Mouse (Mus musculus): Measurements from ENCODE around the gene Gsn. TPM values are rescaled to one million over a fixed set of nuclear protein-coding genes. Genes with fewer than 3 reads are reported as not detected.

The Gsn gene
- polyA plus RNA-seq, 1 experiment from 2014 or later, result 16.7 TPM

GRCm38 (mm10) chr2:35338707-35339106 lies 82.5 kb downstream of the Gsn start:
- Histone ChIP-seq H3K27me3 (replicated peaks; ENCODE audit: control insufficient read depth, insufficient read depth, low read length) (no peaks in the 10 kb centered on the region), H3K9ac (replicated peaks; ENCODE audit: low read depth, low read length) (no peak overlapping the region), H3K4me3 (replicated peaks; ENCODE audit: low read length) (no peak overlapping the region), H3K9me3 (ENCODE audit: control insufficient read depth, low read length) (no peaks in the 10 kb centered on the region), H3K4me2 (ENCODE audit: low read length) (no peak overlapping the region), H3K36me3 (ENCODE audit: control insufficient read depth, insufficient read depth) (no peaks in the 10 kb centered on the region), H3K27ac (ENCODE audit: low read length) (no peak overlapping the region), H3K4me1 (replicated peaks; ENCODE audit: control insufficient read depth, insufficient read depth, low read length) (peaks cover 6% of the 10 kb centered on the region; the same call in 1 of the 2 replicates)
- ATAC-seq, result no peak
- WGBS, result 84% methylated on average over 6 of the region's 6 CpGs

GRCm38 (mm10) chr2:35342605-35343004 lies 86.4 kb downstream of the Gsn start:
- 86% methylated on average over 3 of the region's 3 CpGs for WGBS
- H3K9ac ChIP-seq (replicated peaks; ENCODE audit: low read depth, low read length), result no peak overlapping the region
- no peaks in the 10 kb centered on the region for H3K9me3 ChIP-seq (ENCODE audit: control insufficient read depth, low read length)
- no peak overlapping the region for H3K4me3 ChIP-seq (replicated peaks; ENCODE audit: low read length)
- no peak overlapping the region for H3K27ac ChIP-seq (ENCODE audit: low read length)
- H3K4me1 ChIP-seq (replicated peaks; ENCODE audit: control insufficient read depth, insufficient read depth, low read length), result no peaks in the 10 kb centered on the region
- no peak for ATAC-seq
- no peak overlapping the region for H3K4me2 ChIP-seq (ENCODE audit: low read length)
- H3K27me3 ChIP-seq (replicated peaks; ENCODE audit: control insufficient read depth, insufficient read depth, low read length), result no peaks in the 10 kb centered on the region
- no peaks in the 10 kb centered on the region for H3K36me3 ChIP-seq (ENCODE audit: control insufficient read depth, insufficient read depth)

- 74% methylated on average over 2 of the region's 2 CpGs for WGBS
- Histone ChIP-seq H3K4me1 (replicated peaks; ENCODE audit: control insufficient read depth, insufficient read depth, low read length) (no peaks in the 10 kb centered on the region), H3K27me3 (replicated peaks; ENCODE audit: control insufficient read depth, insufficient read depth, low read length) (no peaks in the 10 kb centered on the region), H3K9me3 (ENCODE audit: control insufficient read depth, low read length) (no peaks in the 10 kb centered on the region), H3K36me3 (ENCODE audit: control insufficient read depth, insufficient read depth) (no peaks in the 10 kb centered on the region), H3K4me3 (replicated peaks; ENCODE audit: low read length) (no peak overlapping the region), H3K27ac (ENCODE audit: low read length) (no peak overlapping the region), H3K4me2 (ENCODE audit: low read length) (no peak overlapping the region), H3K9ac (replicated peaks; ENCODE audit: low read depth, low read length) (no peak overlapping the region)
- no peak for ATAC-seq
Observed at GRCm38 (mm10) chr2:35345984-35346383, 89.8 kb downstream of the Gsn start.

- no peak overlapping the region for H3K4me3 ChIP-seq (replicated peaks; ENCODE audit: low read length)
- peak; percentile 47; the same call in 1 of the 2 replicates for ATAC-seq
- H3K36me3 ChIP-seq (ENCODE audit: control insufficient read depth, insufficient read depth), result no peaks in the 10 kb centered on the region
- no peak overlapping the region for H3K4me2 ChIP-seq (ENCODE audit: low read length)
- H3K9me3 ChIP-seq (ENCODE audit: control insufficient read depth, low read length), result no peaks in the 10 kb centered on the region
- WGBS, result 64% methylated on average over 5 of the region's 5 CpGs
- no peaks in the 10 kb centered on the region for H3K4me1 ChIP-seq (replicated peaks; ENCODE audit: control insufficient read depth, insufficient read depth, low read length)
- no peak overlapping the region for H3K9ac ChIP-seq (replicated peaks; ENCODE audit: low read depth, low read length)
- H3K27me3 ChIP-seq (replicated peaks; ENCODE audit: control insufficient read depth, insufficient read depth, low read length), result no peaks in the 10 kb centered on the region
- no peak overlapping the region for H3K27ac ChIP-seq (ENCODE audit: low read length)
Observed at GRCm38 (mm10) chr2:35349184-35349583, 93.0 kb downstream of the Gsn start.

Other genes starting within 250 kb of the Gsn start
- 0.33 and 0.72 TPM in 2 replicates for gene Hc, start 194.9 kb upstream of the Gsn start, polyA plus RNA-seq (2015; fragmentation: Nextera tagmentation; extraction: Ambion mirVana)
- gene AI182371, start 154.8 kb upstream of the Gsn start, polyA plus RNA-seq (2015; fragmentation: Nextera tagmentation; extraction: Ambion mirVana), result 0.38 TPM in 1 of 2 replicates, not detected in the other
- 16.3 and 17.2 TPM in 2 replicates for gene Cntrl, start 146.9 kb upstream of the Gsn start, polyA plus RNA-seq (2015; fragmentation: Nextera tagmentation; extraction: Ambion mirVana)
- gene Rab14, start 55.3 kb upstream of the Gsn start, polyA plus RNA-seq (2015; fragmentation: Nextera tagmentation; extraction: Ambion mirVana), result 405 and 452 TPM in 2 replicates
- 10.8 and 11.1 TPM in 2 replicates for gene Stom, start 80.6 kb downstream of the Gsn start, polyA plus RNA-seq (2015; fragmentation: Nextera tagmentation; extraction: Ambion mirVana)
- gene 4930568D16Rik, start 111.3 kb downstream of the Gsn start, polyA plus RNA-seq (2015; fragmentation: Nextera tagmentation; extraction: Ambion mirVana), result not detected in 2 replicates
- not detected in 2 replicates for gene 4930402F06Rik, start 140.8 kb downstream of the Gsn start, polyA plus RNA-seq (2015; fragmentation: Nextera tagmentation; extraction: Ambion mirVana)
- 4.1 and 6.5 TPM in 2 replicates for gene Ggta1, start 206.9 kb downstream of the Gsn start, polyA plus RNA-seq (2015; fragmentation: Nextera tagmentation; extraction: Ambion mirVana)